8 mouse cellular contexts compared by ENCODE assay signal in genomic region chr4:119142230-119142871, GRCm38 (mm10). TPM values are rescaled to one million over a fixed set of nuclear protein-coding genes. Genes with fewer than 3 reads are reported as not detected.
DNase-seq lines count a peak whose midpoint lies in the region; ATAC-seq and TF ChIP-seq lines count a peak whose summit lies in the region.

No protein-coding gene starts in this region.

- DNase-seq in thymus, adult 2 months, result peak; percentile 44
- no peak for DNase-seq in thymus, adult 18-20 months
- DNase-seq in brain, embryonic 14.5 days (ENCODE audit: low read depth), result peak; percentile 89
- DNase-seq in naive thymus-derived CD4-positive, alpha-beta T cell, adult 2 months (ENCODE audit: low read depth), result peak; percentile 46
- DNase-seq in adipocyte (ENCODE audit: low spot score), result no peak

- TF ChIP-seq CTCF in thymus, adult 2 months (IDR thresholded peaks at IDR 0.05; ENCODE audit: borderline replicate concordance, control insufficient read depth, extremely low read depth, insufficient read depth, low read length, poor library complexity), result 0 out of 2 replicates have a peak, but pooled peaks have one; percentile 28
- peak; percentile 71 for TF ChIP-seq CTCF in brain, embryonic 14.5 days (IDR thresholded peaks at IDR 0.05; ENCODE audit: borderline replicate concordance, extremely low read depth, insufficient read depth, insufficient read length)

- no peak for TF ChIP-seq POLR2A in thymus, adult 2 months (IDR thresholded peaks at IDR 0.05; ENCODE audit: control insufficient read depth, extremely low read depth, insufficient read depth, low read length, poor library complexity)
- no peak for TF ChIP-seq POLR2A in brain, embryonic 14.5 days (IDR thresholded peaks at IDR 0.05; ENCODE audit: borderline replicate concordance, extremely low read depth, insufficient read depth, insufficient read length, poor library complexity, severe bottlenecking)

- WGBS in thymus, adult 2 months, result 70% methylated on average over 24 of the region's 24 CpGs
- 24% methylated on average over 24 of the region's 24 CpGs for WGBS in forebrain, embryonic 15.5 days
- WGBS in intestine, embryonic 15.5 days, result 23% methylated on average over 24 of the region's 24 CpGs
- WGBS in liver, embryonic 12.5 days (ENCODE audit: insufficient replicate concordance), result 27% methylated on average over 24 of the region's 24 CpGs

- no peak overlapping the region; the same call in 1 of the 2 replicates for H3K9ac ChIP-seq in forebrain, embryonic 15.5 days (replicated peaks)
- H3K9ac ChIP-seq in intestine, embryonic 15.5 days, result no peak overlapping the region
- no peak overlapping the region for H3K9ac ChIP-seq in liver, embryonic 12.5 days

- H3K4me1 ChIP-seq in thymus, adult 2 months (replicated peaks; ENCODE audit: control insufficient read depth, insufficient read depth, low read length), result no peaks in the 10 kb centered on the region
- peaks cover 15% of the 10 kb centered on the region for H3K4me1 ChIP-seq in forebrain, embryonic 15.5 days
- 0 out of 2 replicates have a peak, but pooled peaks cover 5% of the 10 kb centered on the region for H3K4me1 ChIP-seq in intestine, embryonic 15.5 days (replicated peaks)
- peaks cover 30% of the 10 kb centered on the region for H3K4me1 ChIP-seq in liver, embryonic 12.5 days

- no peaks in the 10 kb centered on the region for H3K27me3 ChIP-seq in thymus, adult 2 months (ENCODE audit: control insufficient read depth, insufficient read depth, low read length)
- H3K27me3 ChIP-seq in forebrain, embryonic 15.5 days, result no peaks in the 10 kb centered on the region
- no peaks in the 10 kb centered on the region for H3K27me3 ChIP-seq in intestine, embryonic 15.5 days (replicated peaks)
- 0 out of 2 replicates have a peak, but pooled peaks cover 11% of the 10 kb centered on the region for H3K27me3 ChIP-seq in liver, embryonic 12.5 days (replicated peaks)

- H3K4me3 ChIP-seq in thymus, adult 2 months (ENCODE audit: control insufficient read depth, insufficient read depth, low read length), result no peak overlapping the region
- H3K4me3 ChIP-seq in forebrain, embryonic 15.5 days, result peak overlapping the region; percentile 28
- peak overlapping the region; percentile 14; the same call in 1 of the 2 replicates for H3K4me3 ChIP-seq in intestine, embryonic 15.5 days (replicated peaks)
- H3K4me3 ChIP-seq in liver, embryonic 12.5 days, result peak overlapping the region; percentile 14; the same call in 1 of the 2 replicates

- no peak overlapping the region for H3K27ac ChIP-seq in thymus, adult 2 months (ENCODE audit: control insufficient read depth, insufficient read depth, low read length)
- H3K27ac ChIP-seq in forebrain, embryonic 15.5 days (replicated peaks), result peak overlapping the region; percentile 62
- no peak overlapping the region for H3K27ac ChIP-seq in intestine, embryonic 15.5 days
- H3K27ac ChIP-seq in liver, embryonic 12.5 days, result no peak overlapping the region

- ATAC-seq in forebrain, embryonic 15.5 days (replicated peaks), result peak; percentile 74
- peak; percentile 67 for ATAC-seq in intestine, embryonic 15.5 days
- peak; percentile 55 for ATAC-seq in liver, embryonic 12.5 days

- peak overlapping the region; percentile 43 for H3K4me2 ChIP-seq in forebrain, embryonic 15.5 days (replicated peaks)
- H3K4me2 ChIP-seq in intestine, embryonic 15.5 days (replicated peaks), result peak overlapping the region; percentile 53
- H3K4me2 ChIP-seq in liver, embryonic 12.5 days, result peak overlapping the region; percentile 56

- H3K36me3 ChIP-seq in thymus, adult 2 months (ENCODE audit: control insufficient read depth, insufficient read depth, low read length), result no peaks in the 10 kb centered on the region
- H3K36me3 ChIP-seq in forebrain, embryonic 15.5 days, result no peaks in the 10 kb centered on the region
- H3K36me3 ChIP-seq in intestine, embryonic 15.5 days, result no peaks in the 10 kb centered on the region
- peaks cover 14% of the 10 kb centered on the region for H3K36me3 ChIP-seq in liver, embryonic 12.5 days

- no peaks in the 10 kb centered on the region for H3K9me3 ChIP-seq in forebrain, embryonic 15.5 days
- no peaks in the 10 kb centered on the region for H3K9me3 ChIP-seq in intestine, embryonic 15.5 days
- H3K9me3 ChIP-seq in liver, embryonic 12.5 days (replicated peaks), result no peaks in the 10 kb centered on the region

RNA-seq across cellular contexts. Expression of gene Zfp691, which starts 31.6 kb away (rescaled TPM):
- polyA plus RNA-seq in thymus, adult 2 months (2012; rRNA removed), result 12.9 and 19.1 TPM in 2 replicates
- 8.1 and 12.2 TPM in 2 replicates for polyA plus RNA-seq in brain, embryonic 14.5 days (2012; rRNA removed)
- polyA plus RNA-seq in forebrain, embryonic 15.5 days (2015; fragmentation: Nextera tagmentation; extraction: Ambion mirVana), result 5.0 and 5.4 TPM in 2 replicates
- polyA plus RNA-seq in intestine, embryonic 15.5 days (2015; fragmentation: Nextera tagmentation; extraction: Ambion mirVana), result 5.2 and 6.6 TPM in 2 replicates
- polyA plus RNA-seq in liver, embryonic 12.5 days (2016; fragmentation: Nextera tagmentation; extraction: Ambion mirVana), result 3.6 and 3.8 TPM in 2 replicates

RNA-seq across cellular contexts. Expression of gene Slc2a1, which starts 33.8 kb away (rescaled TPM):
- 42.2 and 42.5 TPM in 2 replicates for polyA plus RNA-seq in thymus, adult 2 months (2012; rRNA removed)
- polyA plus RNA-seq in brain, embryonic 14.5 days (2012; rRNA removed), result 94.7 and 96.9 TPM in 2 replicates
- 89.5 and 89.7 TPM in 2 replicates for polyA plus RNA-seq in forebrain, embryonic 15.5 days (2015; fragmentation: Nextera tagmentation; extraction: Ambion mirVana)
- polyA plus RNA-seq in intestine, embryonic 15.5 days (2015; fragmentation: Nextera tagmentation; extraction: Ambion mirVana), result 132 and 136 TPM in 2 replicates
- polyA plus RNA-seq in liver, embryonic 12.5 days (2016; fragmentation: Nextera tagmentation; extraction: Ambion mirVana), result 309 TPM in 2 replicates

RNA-seq across cellular contexts. Expression of gene Ermap, which starts 47.5 kb away (rescaled TPM):
- polyA plus RNA-seq in thymus, adult 2 months (2012; rRNA removed), result 0.61 and 0.96 TPM in 2 replicates
- polyA plus RNA-seq in brain, embryonic 14.5 days (2012; rRNA removed), result 1.3 TPM in 2 replicates
- polyA plus RNA-seq in forebrain, embryonic 15.5 days (2015; fragmentation: Nextera tagmentation; extraction: Ambion mirVana), result 0.27 and 0.61 TPM in 2 replicates
- 5.4 and 5.6 TPM in 2 replicates for polyA plus RNA-seq in intestine, embryonic 15.5 days (2015; fragmentation: Nextera tagmentation; extraction: Ambion mirVana)
- 328 and 333 TPM in 2 replicates for polyA plus RNA-seq in liver, embryonic 12.5 days (2016; fragmentation: Nextera tagmentation; extraction: Ambion mirVana)

RNA-seq across cellular contexts. Expression of gene Svbp, which starts 52.8 kb away (rescaled TPM):
- polyA plus RNA-seq in thymus, adult 2 months (2012; rRNA removed), result 41.9 and 59.8 TPM in 2 replicates
- 132 and 160 TPM in 2 replicates for polyA plus RNA-seq in brain, embryonic 14.5 days (2012; rRNA removed)
- polyA plus RNA-seq in forebrain, embryonic 15.5 days (2015; fragmentation: Nextera tagmentation; extraction: Ambion mirVana), result 256 and 267 TPM in 2 replicates
- polyA plus RNA-seq in intestine, embryonic 15.5 days (2015; fragmentation: Nextera tagmentation; extraction: Ambion mirVana), result 109 and 116 TPM in 2 replicates
- polyA plus RNA-seq in liver, embryonic 12.5 days (2016; fragmentation: Nextera tagmentation; extraction: Ambion mirVana), result 114 and 121 TPM in 2 replicates

Comparison
In these comparisons a context has a peak if more than half of its experiments do, and no peak if none do; other contexts are left out.
1. DNase-seq: peak in thymus, adult 2 months (single experiment), brain, embryonic 14.5 days (single experiment) and naive thymus-derived CD4-positive, alpha-beta T cell, adult 2 months (single experiment); none in thymus, adult 18-20 months (0 of 2) and adipocyte (single experiment).
2. RNA of gene Ermap, which starts 47.5 kb away (polyA plus RNA-seq): 328 to 333 TPM in liver, embryonic 12.5 days; 5.4 to 5.6 TPM in intestine, embryonic 15.5 days, 1.3 TPM in brain, embryonic 14.5 days, 0.61 to 0.96 TPM in thymus, adult 2 months and 0.27 to 0.61 TPM in forebrain, embryonic 15.5 days; every median in the first group is over 10 times any median in the second.
3. Peak in every context shown above with its lines, with median percentiles within 50 percentile points of each other: ATAC-seq and H3K4me2 ChIP-seq.